In genomic region chr11:101990244-101990643, GRCm38 (mm10) we compare ENCODE assay signal across 30 mouse cellular contexts. TPM values are rescaled to one million over a fixed set of nuclear protein-coding genes. Genes with fewer than 3 reads are reported as not detected.
"Had no signal": no experiment of that assay in that cellular context is flagged by ENCODE, and none has a peak within 500 bp of the region (broad histone marks: within the 10 kb centered on the region; RNA-seq: fewer than 3 reads in every experiment).

No protein-coding gene starts in this region.

- DNase-seq: kidney, adult 11 months; kidney, adult 8-10 months; kidney, postnatal 10 days; kidney, postnatal 36 days; layer of hippocampus, postnatal 36 days; liver, embryonic 13.5 days; lung, adult 2 months; lung, postnatal 14 days; lung, postnatal 4 days; thymus, adult 2 months; thymus, postnatal 14 days; thymus, postnatal 4 days had no signal

- H3K4me1 ChIP-seq: midbrain, embryonic 15.5 days; neural tube, embryonic 12.5 days had no signal

- H3K4me2 ChIP-seq: intestine, embryonic 15.5 days; kidney, embryonic 15.5 days; liver, embryonic 13.5 days; midbrain, embryonic 12.5 days; midbrain, embryonic 15.5 days; neural tube, embryonic 12.5 days; neural tube, embryonic 15.5 days had no signal

- H3K36me3 ChIP-seq: intestine, embryonic 15.5 days; kidney, embryonic 15.5 days; liver, embryonic 13.5 days; midbrain, embryonic 12.5 days; midbrain, embryonic 15.5 days; neural tube, embryonic 12.5 days; neural tube, embryonic 15.5 days had no signal

- H3K27ac ChIP-seq: intestine, embryonic 15.5 days; kidney, embryonic 15.5 days; liver, embryonic 13.5 days; midbrain, embryonic 12.5 days; midbrain, embryonic 15.5 days; neural tube, embryonic 12.5 days; neural tube, embryonic 15.5 days; stomach, postnatal 0 days had no signal

- H3K9me3 ChIP-seq: intestine, embryonic 15.5 days; kidney, embryonic 15.5 days; liver, embryonic 13.5 days; midbrain, embryonic 12.5 days; midbrain, embryonic 15.5 days; neural tube, embryonic 12.5 days; neural tube, embryonic 15.5 days had no signal

- ATAC-seq: intestine, embryonic 15.5 days; midbrain, embryonic 15.5 days had no signal

- H3K27me3 ChIP-seq: intestine, embryonic 15.5 days; neural tube, embryonic 12.5 days; neural tube, embryonic 15.5 days had no signal

- H3K4me3 ChIP-seq: intestine, embryonic 15.5 days; kidney, embryonic 15.5 days; liver, embryonic 13.5 days; midbrain, embryonic 12.5 days; midbrain, embryonic 15.5 days; neural tube, embryonic 12.5 days; neural tube, embryonic 15.5 days had no signal

- H3K9ac ChIP-seq: intestine, embryonic 15.5 days; kidney, embryonic 15.5 days; liver, embryonic 13.5 days; midbrain, embryonic 12.5 days; midbrain, embryonic 15.5 days; neural tube, embryonic 12.5 days; neural tube, embryonic 15.5 days had no signal

RNA-seq across cellular contexts. Expression of gene Cfap97d1, which starts 6.2 kb away (rescaled TPM):
- total RNA-seq: layer of hippocampus, adult 8-10 months; layer of hippocampus, postnatal 10 days; layer of hippocampus, postnatal 36 days; left cerebral cortex, postnatal 14 days; liver, adult 2 months; megakaryocyte progenitor cell, adult 5-6 weeks; megakaryocyte-erythroid progenitor cell, adult 5-6 weeks had no signal
- polyA plus RNA-seq: intestine, embryonic 15.5 days; kidney, embryonic 15.5 days; limb, embryonic 11.5 days; limb, embryonic 14.5 days; liver, adult 2 months; liver, embryonic 13.5 days; liver, embryonic 16.5 days; lung, adult 2 months; lung, embryonic 16.5 days; midbrain, embryonic 12.5 days; midbrain, embryonic 15.5 days; neural tube, embryonic 12.5 days; neural tube, embryonic 15.5 days; stomach, embryonic 14.5 days; stomach, postnatal 0 days; thymus, adult 2 months had no signal

RNA-seq across cellular contexts. Expression of gene Sost, which starts 23.4 kb away (rescaled TPM):
- total RNA-seq: layer of hippocampus, postnatal 36 days; left cerebral cortex, postnatal 14 days; liver, adult 2 months; megakaryocyte progenitor cell, adult 5-6 weeks; megakaryocyte-erythroid progenitor cell, adult 5-6 weeks had no signal
- polyA plus RNA-seq: liver, embryonic 16.5 days; midbrain, embryonic 15.5 days; stomach, embryonic 14.5 days had no signal

RNA-seq across cellular contexts. Expression of gene Mpp3, which starts 38.0 kb away (rescaled TPM):
- total RNA-seq: megakaryocyte progenitor cell, adult 5-6 weeks; megakaryocyte-erythroid progenitor cell, adult 5-6 weeks had no signal

RNA-seq across cellular contexts. Expression of gene Cd300lg, which starts 51.1 kb away (rescaled TPM):
- total RNA-seq: layer of hippocampus, adult 8-10 months; layer of hippocampus, postnatal 36 days; left cerebral cortex, postnatal 14 days had no signal
